Mouse (Mus musculus) bone marrow macrophage, adult 2 months (primary cell): Measurements from ENCODE around the gene Ppm1n. TPM values are rescaled to one million over a fixed set of nuclear protein-coding genes. Genes with fewer than 3 reads are reported as not detected.

ENCODE experiments used
- H3K27ac ChIP-seq: 2 replicates; pipeline ENCODE4 v1.5.1; 2012; ENCODE audit warnings: low read depth, low read length; ENCODE audit not compliant: insufficient read depth
- H3K4me1 ChIP-seq: 2 replicates; pipeline ENCODE4 v1.6.1; 2012; ENCODE audit warnings: low read length; ENCODE audit not compliant: control insufficient read depth, insufficient read depth
- H3K4me3 ChIP-seq: 2 replicates; pipeline ENCODE4 v1.5.1; 2012; ENCODE audit warnings: mild to moderate bottlenecking, low read length, moderate library complexity; ENCODE audit not compliant: insufficient read depth
- CTCF ChIP-seq: IDR thresholded peaks from 2 replicates; pipeline ENCODE4 v1.5.1; 2012; ENCODE audit warnings: low read depth, mild to moderate bottlenecking, low read length, moderate library complexity
- POLR2A ChIP-seq: IDR thresholded peaks from 2 replicates; pipeline ENCODE4 v1.6.1; 2012; ENCODE audit warnings: mild to moderate bottlenecking, low read depth, low read length, borderline replicate concordance
- polyA plus RNA-seq: library from polyadenylated mRNA; stranded (reverse); fragments of >200 nt; gene quantifications from 2 replicates; pipeline ENCODE4 v1.2.4, GENCODE M21; 2012; ENCODE audit not compliant: missing spikeins, insufficient read depth, insufficient read length

Ppm1n gene
- 0.93 and 4.2 TPM in 2 replicates for polyA plus RNA-seq

GRCm38 (mm10) chr7:19279581-19280114 is at the start of gene Ppm1n:
Ppm1n (minus strand) TSS chr7:19280064.
- peak within 1 kb of the TSS; percentile 55 for H3K4me3 ChIP-seq
- TF ChIP-seq CTCF (no peak), POLR2A (no peak)
- no peak within 1 kb of the TSS for H3K27ac ChIP-seq
- H3K4me1 ChIP-seq: peaks cover 13% of the 10 kb centered on the region

- no peak overlapping the region for H3K27ac ChIP-seq
- H3K4me3 ChIP-seq: no peak overlapping the region
- H3K4me1 ChIP-seq: peaks cover 14% of the 10 kb centered on the region
- TF ChIP-seq CTCF (no peak), POLR2A (no peak)
Observed at GRCm38 (mm10) chr7:19328425-19328824, 48.6 kb upstream of the Ppm1n start.

- no peak for TF ChIP-seq CTCF
- TF ChIP-seq POLR2A: no peak
- Histone ChIP-seq H3K27ac (no peak overlapping the region), H3K4me1 (peaks cover 14% of the 10 kb centered on the region), H3K4me3 (no peak overlapping the region)
Observed at GRCm38 (mm10) chr7:19327782-19328181, 47.9 kb upstream of the Ppm1n start.

- Histone ChIP-seq H3K27ac (no peak overlapping the region), H3K4me3 (peak overlapping the region; percentile 48), H3K4me1 (peaks cover 11% of the 10 kb centered on the region; the same call in 1 of the 2 replicates)
- TF ChIP-seq CTCF (no peak), POLR2A (no peak)
Observed at GRCm38 (mm10) chr7:19327128-19327527, 47.3 kb upstream of the Ppm1n start.

GRCm38 (mm10) chr7:19326359-19326758 is 46.5 kb upstream of the Ppm1n start:
- TF ChIP-seq CTCF (no peak), POLR2A (no peak)
- peaks cover 14% of the 10 kb centered on the region; the same call in 1 of the 2 replicates for H3K4me1 ChIP-seq
- no peak overlapping the region for H3K27ac ChIP-seq
- H3K4me3 ChIP-seq: peak overlapping the region; percentile 48; the same call in 1 of the 2 replicates

GRCm38 (mm10) chr7:19325262-19326199 is 45.7 kb upstream of the Ppm1n start:
- H3K27ac ChIP-seq: no peak overlapping the region
- H3K4me1 ChIP-seq: peaks cover 17% of the 10 kb centered on the region
- TF ChIP-seq CTCF (no peak), POLR2A (no peak)
- H3K4me3 ChIP-seq: no peak overlapping the region

GRCm38 (mm10) chr7:19324221-19324620 is 44.4 kb upstream of the Ppm1n start:
- Histone ChIP-seq H3K4me3 (no peak overlapping the region), H3K4me1 (peaks cover 24% of the 10 kb centered on the region), H3K27ac (no peak overlapping the region)
- no peak for TF ChIP-seq CTCF
- no peak for TF ChIP-seq POLR2A

GRCm38 (mm10) chr7:19322489-19322888 is 42.6 kb upstream of the Ppm1n start:
- H3K4me1 ChIP-seq: peaks cover 36% of the 10 kb centered on the region
- no peak overlapping the region for H3K4me3 ChIP-seq
- no peak for TF ChIP-seq POLR2A
- TF ChIP-seq CTCF: no peak
- no peak overlapping the region for H3K27ac ChIP-seq

GRCm38 (mm10) chr7:19321464-19321863 is 41.6 kb upstream of the Ppm1n start:
- TF ChIP-seq POLR2A: no peak
- no peak for TF ChIP-seq CTCF
- Histone ChIP-seq H3K27ac (no peak overlapping the region), H3K4me1 (peaks cover 43% of the 10 kb centered on the region), H3K4me3 (no peak overlapping the region)

- peaks cover 46% of the 10 kb centered on the region for H3K4me1 ChIP-seq
- H3K4me3 ChIP-seq: no peak overlapping the region
- TF ChIP-seq POLR2A (no peak), CTCF (no peak)
- no peak overlapping the region for H3K27ac ChIP-seq
Observed at GRCm38 (mm10) chr7:19320637-19321036, 40.8 kb upstream of the Ppm1n start.
